8 mouse cellular contexts compared by ENCODE assay signal in the genomic region with DNA sequence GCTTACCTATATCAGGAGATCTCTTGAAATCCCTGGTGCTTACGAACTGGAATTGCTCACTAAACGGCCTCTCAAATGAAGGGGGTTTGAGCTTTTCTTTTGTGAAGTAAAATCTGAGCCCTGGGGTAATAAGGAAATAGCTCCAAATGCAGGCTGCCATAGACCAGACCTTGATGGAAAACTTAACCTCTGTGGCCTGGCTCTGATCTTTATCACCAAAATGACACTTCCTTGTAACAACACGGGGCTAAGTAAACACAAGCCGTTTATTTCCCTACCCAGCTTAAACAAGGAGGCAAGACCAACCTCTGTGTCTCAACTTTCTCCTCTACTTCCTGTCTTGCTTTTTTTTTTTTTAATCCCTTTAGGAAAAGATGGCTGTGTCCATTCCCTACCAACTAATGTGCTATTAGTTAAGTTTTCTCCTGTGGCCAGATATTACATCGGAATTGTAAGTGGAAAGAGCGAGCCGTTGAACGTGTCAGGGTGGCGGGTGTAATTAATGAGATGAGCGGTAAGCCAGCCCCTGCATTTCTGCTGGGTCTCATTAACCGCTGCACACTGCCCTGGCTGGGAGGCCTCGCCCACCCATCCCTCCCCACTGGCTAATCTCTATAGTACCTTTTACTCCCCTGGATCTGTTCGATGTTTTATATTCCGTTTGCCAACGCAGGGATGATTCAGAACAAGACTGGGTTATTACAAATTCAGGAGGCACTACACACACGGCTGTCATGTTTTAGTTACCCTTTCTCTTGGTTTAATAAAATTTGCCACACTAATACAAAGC. TPM values are rescaled to one million over a fixed set of nuclear protein-coding genes. Genes with fewer than 3 reads are reported as not detected.
DNase-seq lines count a peak whose midpoint lies in the region; ATAC-seq and TF ChIP-seq lines count a peak whose summit lies in the region.

No protein-coding gene starts in this region.

- peak overlapping the region; percentile 41; the same call in 1 of the 2 replicates for H3K9ac ChIP-seq in kidney, postnatal 0 days (ENCODE audit: low read depth, low read length)
- peak overlapping the region; percentile 65; the same call in 1 of the 2 replicates for H3K9ac ChIP-seq in forebrain, embryonic 11.5 days (ENCODE audit: low read length)
- no peak overlapping the region; the same call in 1 of the 2 replicates for H3K9ac ChIP-seq in limb, embryonic 13.5 days

- no peaks in the 10 kb centered on the region for H3K9me3 ChIP-seq in kidney, postnatal 0 days (replicated peaks; ENCODE audit: low read length)
- no peaks in the 10 kb centered on the region; the same call in 1 of the 2 replicates for H3K9me3 ChIP-seq in forebrain, embryonic 11.5 days (ENCODE audit: control insufficient read depth, low read length)
- H3K9me3 ChIP-seq in limb, embryonic 13.5 days = peaks cover 3% of the 10 kb centered on the region; the same call in 1 of the 2 replicates

- H3K4me1 ChIP-seq in kidney, postnatal 0 days (replicated peaks; ENCODE audit: insufficient read depth, low read length) = peaks cover 13% of the 10 kb centered on the region; the same call in 1 of the 2 replicates
- H3K4me1 ChIP-seq in forebrain, embryonic 11.5 days (replicated peaks; ENCODE audit: control insufficient read depth, insufficient read depth, low read length) = peaks cover 10% of the 10 kb centered on the region
- H3K4me1 ChIP-seq in limb, embryonic 13.5 days = peaks cover 32% of the 10 kb centered on the region

- H3K4me3 ChIP-seq in kidney, postnatal 0 days (replicated peaks; ENCODE audit: low read depth, low read length) = peak overlapping the region; percentile 47
- H3K4me3 ChIP-seq in forebrain, embryonic 11.5 days (ENCODE audit: low read depth, low read length) = peak overlapping the region; percentile 44
- H3K4me3 ChIP-seq in limb, embryonic 13.5 days = peak overlapping the region; percentile 56

- no peak overlapping the region for H3K27ac ChIP-seq in kidney, postnatal 0 days
- H3K27ac ChIP-seq in forebrain, embryonic 11.5 days (ENCODE audit: low read depth, low read length) = 0 out of 2 replicates have a peak overlapping the region, but pooled peaks have one; percentile 67
- no peak overlapping the region for H3K27ac ChIP-seq in limb, embryonic 13.5 days

- no peak for TF ChIP-seq CTCF in kidney, postnatal 0 days (IDR thresholded peaks at IDR 0.05; ENCODE audit: low read depth)

- no peaks in the 10 kb centered on the region for H3K27me3 ChIP-seq in kidney, postnatal 0 days (ENCODE audit: insufficient read depth, low read length)
- H3K27me3 ChIP-seq in forebrain, embryonic 11.5 days (ENCODE audit: control insufficient read depth, insufficient read depth, low read length) = peaks cover 2% of the 10 kb centered on the region
- H3K27me3 ChIP-seq in limb, embryonic 13.5 days = peaks cover 44% of the 10 kb centered on the region

- WGBS in kidney, postnatal 0 days = 7% methylated on average over 16 of the region's 16 CpGs
- 3% methylated on average over 16 of the region's 16 CpGs for WGBS in forebrain, embryonic 11.5 days
- WGBS in limb, embryonic 13.5 days = 3% methylated on average over 16 of the region's 16 CpGs

- H3K36me3 ChIP-seq in kidney, postnatal 0 days (ENCODE audit: insufficient read depth, low read length) = no peaks in the 10 kb centered on the region
- H3K36me3 ChIP-seq in forebrain, embryonic 11.5 days (ENCODE audit: control insufficient read depth, insufficient read depth, low read length) = no peaks in the 10 kb centered on the region
- H3K36me3 ChIP-seq in limb, embryonic 13.5 days = no peaks in the 10 kb centered on the region

- no peak for ATAC-seq in kidney, postnatal 0 days (replicated peaks; ENCODE audit: low FRiP score, low read depth)
- ATAC-seq in forebrain, embryonic 11.5 days (replicated peaks; ENCODE audit: low FRiP score) = peak; percentile 55; the same call in 1 of the 2 replicates
- no peak for ATAC-seq in limb, embryonic 13.5 days (ENCODE audit: low FRiP score, low read depth)

- peak; percentile 44 for DNase-seq in kidney, postnatal 0 days (ENCODE audit: low spot score)
- no peak for DNase-seq in kidney, adult 11 months
- peak; percentile 75 for DNase-seq in forebrain, embryonic 11.5 days (ENCODE audit: low spot score)
- peak; percentile 83 for DNase-seq in retina, postnatal 1 day
- DNase-seq in adrenal gland, postnatal 10 days = no peak
- no peak for DNase-seq in kidney, adult 8-10 months
- no peak for DNase-seq in lung, postnatal 14 days

- peak overlapping the region; percentile 91 for H3K4me2 ChIP-seq in kidney, postnatal 0 days (ENCODE audit: low read length)
- peak overlapping the region; percentile 94 for H3K4me2 ChIP-seq in forebrain, embryonic 11.5 days (ENCODE audit: low read depth, low read length, severe bottlenecking)
- H3K4me2 ChIP-seq in limb, embryonic 13.5 days (replicated peaks) = peak overlapping the region; percentile 99

RNA-seq across cellular contexts. Expression of a gene that starts 47.7 kb away (rescaled TPM):
- 2.0 and 2.3 TPM in 2 replicates for polyA plus RNA-seq in kidney, postnatal 0 days (2015; fragmentation: Nextera tagmentation; extraction: Ambion mirVana)
- polyA plus RNA-seq in forebrain, embryonic 11.5 days (2014; fragmentation: Nextera tagmentation; extraction: Ambion mirVana) = 0.97 and 1.1 TPM in 2 replicates
- 2.6 and 2.7 TPM in 2 replicates for polyA plus RNA-seq in limb, embryonic 13.5 days (2015; fragmentation: Nextera tagmentation; extraction: Ambion mirVana)
- total RNA-seq in adrenal gland, postnatal 10 days (2021) = 1 to 10 TPM; 1.2 to 1.5 TPM

Comparison
In these comparisons a context has a peak if more than half of its experiments do, and no peak if none do; other contexts are left out.
1. DNase-seq: peak in kidney, postnatal 0 days (single experiment), forebrain, embryonic 11.5 days (single experiment) and retina, postnatal 1 day (single experiment); none in kidney, adult 11 months (single experiment), adrenal gland, postnatal 10 days (single experiment), kidney, adult 8-10 months (0 of 2) and lung, postnatal 14 days (single experiment).
2. Peak in every context shown above with its lines, with median percentiles within 50 percentile points of each other: H3K4me2 ChIP-seq and H3K4me3 ChIP-seq.